Mouse (Mus musculus): ENCODE data around the gene Wdr26.

The Wdr26 gene

GRCm38 (mm10) chr1:181167816-181168215 lies 44.0 kb downstream of the Wdr26 start:
- DNase-seq (ENCODE audit: low read depth): no peak

GRCm38 (mm10) chr1:181151541-181151940 lies 60.3 kb downstream of the Wdr26 start:
- no peak for DNase-seq (ENCODE audit: low read depth)

- peak; percentile 54 for DNase-seq (ENCODE audit: low read depth)
Observed at GRCm38 (mm10) chr1:181150827-181151534, 60.8 kb downstream of the Wdr26 start.

GRCm38 (mm10) chr1:181150431-181150826 lies 61.4 kb downstream of the Wdr26 start:
- DNase-seq (ENCODE audit: low read depth): no peak

- no peak for DNase-seq (ENCODE audit: low read depth)
Observed at GRCm38 (mm10) chr1:181149373-181150017, 62.3 kb downstream of the Wdr26 start.

- DNase-seq (ENCODE audit: low read depth): no peak
Observed at GRCm38 (mm10) chr1:181148540-181148939, 63.3 kb downstream of the Wdr26 start.

GRCm38 (mm10) chr1:181146187-181146586 lies 65.6 kb downstream of the Wdr26 start:
- no peak for DNase-seq (ENCODE audit: low read depth)

GRCm38 (mm10) chr1:181144966-181145365 lies 66.8 kb downstream of the Wdr26 start:
- no peak for DNase-seq (ENCODE audit: low read depth)

GRCm38 (mm10) chr1:181143950-181144836 lies 67.6 kb downstream of the Wdr26 start, which contains the start of the genes Nvl and Cnih4:
TSS of gene Nvl (minus strand) at chr1:181144204.
TSS of gene Cnih4 (plus strand) at chr1:181144693.
- peak; percentile 97 for DNase-seq (ENCODE audit: low read depth)

- DNase-seq (ENCODE audit: low read depth): no peak
Observed at GRCm38 (mm10) chr1:181143609-181143949, 68.2 kb downstream of the Wdr26 start.

GRCm38 (mm10) chr1:181138730-181139129 lies 73.1 kb downstream of the Wdr26 start:
- DNase-seq (ENCODE audit: low read depth): no peak

GRCm38 (mm10) chr1:181131915-181132314 lies 79.9 kb downstream of the Wdr26 start:
- no peak for DNase-seq (ENCODE audit: low read depth)

GRCm38 (mm10) chr1:181126766-181127165 lies 85.0 kb downstream of the Wdr26 start:
- no peak for DNase-seq (ENCODE audit: low read depth)

GRCm38 (mm10) chr1:181125916-181126315 lies 85.9 kb downstream of the Wdr26 start:
- no peak for DNase-seq (ENCODE audit: low read depth)

- no peak for DNase-seq (ENCODE audit: low read depth)
Observed at GRCm38 (mm10) chr1:181124145-181124544, 87.7 kb downstream of the Wdr26 start.

Measured in fibroblast of lung, adult 2 months (primary cell).